Mouse (Mus musculus) urinary bladder, postnatal 10 days (tissue): ENCODE measurements around the gene Babam1.

Experiments
- DNase-seq: peaks from one replicate; pipeline ENCODE4 v3.0.0; 2022; ENCODE audit warnings: low spot score

Gene Babam1

DNA sequence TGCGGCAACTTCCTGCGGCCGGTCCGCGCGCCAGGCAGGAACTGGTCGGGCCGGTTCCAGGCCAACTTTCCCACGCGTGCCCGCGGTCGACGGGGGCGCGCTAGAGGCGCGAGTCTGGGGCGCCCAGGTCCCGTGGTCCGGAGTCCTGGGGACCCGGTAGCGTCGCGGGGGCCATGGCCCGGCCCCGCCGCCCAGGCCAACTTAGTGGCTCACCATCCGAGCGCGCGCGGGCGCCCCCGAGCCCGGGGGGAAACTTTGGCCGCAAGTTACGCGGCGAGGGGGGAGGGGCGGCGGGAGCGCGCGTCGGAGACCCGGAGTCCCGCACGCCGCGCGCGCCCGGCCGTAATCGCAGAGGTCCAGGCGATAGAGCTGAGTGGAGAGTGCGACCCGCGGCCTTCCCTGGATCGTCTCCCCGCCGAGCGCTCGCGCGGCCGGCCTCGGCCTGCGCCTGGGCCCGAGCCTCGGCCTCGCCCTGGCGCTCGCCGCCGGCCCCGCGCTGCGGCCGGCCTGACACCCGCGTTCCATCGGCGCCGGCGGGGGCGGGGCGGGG lies 15.2 kb upstream of the Babam1 start, which contains the start of gene Nr2f6:
Gene Nr2f6, minus strand, starts transcription at position 540 of the 550 bp plus-strand sequence.
- DNase-seq, result no peak

DNA sequence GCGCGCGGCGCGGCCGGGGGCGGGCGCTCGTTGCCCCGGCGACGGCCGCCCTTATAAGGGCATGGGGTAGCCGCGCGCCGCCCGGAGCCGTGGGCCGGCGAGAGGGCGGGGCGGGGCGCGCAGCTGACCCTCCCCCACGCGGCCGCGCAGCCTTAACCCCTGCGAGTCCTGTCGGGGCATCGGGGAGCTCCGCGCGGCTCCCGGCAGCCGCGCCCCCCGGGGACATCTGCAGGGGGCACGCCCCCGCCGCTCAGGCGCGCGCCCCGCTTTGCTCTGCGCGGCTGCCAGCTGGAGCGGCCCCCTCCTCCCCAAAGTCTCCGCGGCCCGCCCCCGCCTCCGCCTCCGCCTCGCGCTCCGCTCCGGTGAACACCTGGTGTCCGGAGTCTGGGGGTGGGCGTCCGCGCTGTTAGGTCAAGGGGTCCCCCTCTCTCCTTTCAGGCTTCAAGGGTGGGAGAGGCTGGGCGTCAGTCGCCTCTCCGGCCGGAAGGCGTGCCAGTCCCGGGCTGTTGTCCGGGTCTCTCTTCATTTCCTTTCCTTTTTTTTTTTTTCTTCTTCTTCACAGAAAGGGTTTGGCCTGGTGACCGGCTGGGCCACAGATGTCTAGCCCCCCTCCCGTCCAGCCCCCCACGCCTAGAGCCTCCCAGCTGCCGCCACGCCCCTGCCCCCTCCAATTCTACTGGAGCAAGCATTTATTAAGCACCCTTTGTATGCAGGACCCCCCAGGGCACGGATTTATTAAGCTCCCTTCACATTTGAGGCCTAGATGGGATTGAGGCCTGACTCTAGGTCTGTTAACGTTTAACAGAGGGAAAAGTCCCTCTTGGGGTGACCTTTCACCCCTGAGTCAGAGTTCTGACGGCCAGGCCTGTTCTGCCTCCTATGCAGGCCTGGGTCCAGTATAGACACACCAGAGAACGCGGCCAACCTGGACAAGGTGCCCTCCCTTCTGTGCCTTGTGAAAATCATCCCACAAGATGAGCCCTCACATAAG lies 14.4 kb upstream of the Babam1 start:
- DNase-seq, result no peak

DNA sequence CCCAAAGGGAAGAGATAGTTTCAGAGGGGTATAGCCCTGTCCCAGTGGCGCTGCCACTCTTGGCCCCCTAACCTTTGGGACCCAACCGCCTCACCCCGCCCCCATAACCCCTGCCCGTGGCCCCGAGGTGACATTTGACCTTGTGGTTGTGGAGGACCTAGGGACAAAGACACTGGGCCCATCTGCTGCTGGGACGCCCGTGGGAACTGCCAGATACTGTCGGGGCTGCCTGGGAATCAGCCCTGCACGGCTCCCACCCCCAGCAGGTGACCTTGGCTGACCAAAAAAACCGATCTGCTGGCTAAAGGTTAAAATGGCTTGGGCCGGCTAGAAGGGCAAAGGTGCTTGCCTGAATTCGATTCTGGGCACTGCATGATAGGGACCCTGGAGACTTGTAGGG lies 13.3 kb upstream of the Babam1 start:
- DNase-seq, result no peak

DNA sequence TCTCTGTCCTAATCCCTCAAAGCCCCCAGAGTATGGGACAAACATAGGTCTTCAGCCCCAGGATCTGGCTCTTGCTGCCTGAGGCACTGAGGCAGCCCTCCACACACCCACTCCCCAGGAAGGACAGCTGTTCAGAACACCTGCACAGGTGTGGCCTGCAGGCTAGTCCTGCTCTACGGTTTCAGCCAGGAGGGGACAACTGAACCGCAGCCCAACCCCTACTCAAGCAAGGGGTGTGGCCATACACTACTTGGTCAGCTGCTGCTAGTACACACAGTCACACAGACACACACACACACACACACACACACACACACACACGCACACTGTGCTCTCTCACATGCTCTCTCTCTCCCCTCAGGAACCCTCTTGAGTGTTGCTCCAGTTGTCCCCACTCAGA lies 12.8 kb upstream of the Babam1 start:
- no peak for DNase-seq

DNA sequence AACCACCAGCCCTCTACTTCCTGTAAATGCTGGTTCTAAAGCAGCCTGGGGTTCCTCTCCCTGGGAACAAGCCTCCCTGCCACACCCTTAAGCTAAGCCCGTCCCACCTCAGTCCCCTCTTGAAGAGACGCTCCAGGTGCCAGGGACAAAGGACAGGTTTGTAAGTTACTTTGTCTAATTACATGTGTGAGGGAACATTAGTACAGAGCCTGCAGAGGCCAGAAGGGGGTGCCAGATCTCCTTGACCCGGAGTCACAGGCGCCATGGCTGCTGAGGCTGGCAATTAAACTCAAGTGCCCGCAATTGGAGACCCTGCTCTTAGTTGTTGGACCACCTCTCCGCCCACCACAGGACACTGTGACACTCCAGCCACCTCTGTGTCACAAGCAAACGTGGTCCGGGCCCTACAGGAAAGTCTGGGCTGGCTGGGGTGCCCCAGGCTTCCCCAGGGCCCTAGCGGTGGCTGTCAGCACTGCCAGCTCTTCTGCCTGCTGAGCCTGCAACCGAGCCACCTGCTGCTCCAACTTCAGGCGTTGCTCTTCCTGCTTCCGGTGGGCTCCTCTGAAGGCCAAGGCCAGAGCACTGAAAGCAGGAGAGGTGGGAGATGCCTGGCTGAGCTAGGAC lies 11.3 kb upstream of the Babam1 start:
- no peak for DNase-seq

DNA sequence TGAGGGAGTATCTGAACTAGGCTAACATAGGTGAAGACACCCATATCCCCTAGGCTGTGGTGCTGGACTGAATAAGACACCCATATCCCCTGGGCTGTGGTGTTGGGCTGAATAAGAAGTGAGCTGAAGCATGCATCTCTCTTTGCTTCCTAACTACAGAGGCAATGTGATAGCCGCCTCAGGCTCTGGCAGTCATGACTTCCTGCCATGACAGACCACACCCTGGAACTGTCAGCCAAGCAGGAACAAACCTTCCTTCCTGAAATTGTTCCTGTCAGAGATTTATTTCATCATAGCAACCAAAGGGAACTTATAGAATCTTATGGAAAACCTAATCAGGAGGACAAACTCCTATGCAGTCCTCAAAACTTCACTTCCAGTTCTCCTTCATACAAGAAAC lies 8.4 kb upstream of the Babam1 start:
- no peak for DNase-seq

DNA sequence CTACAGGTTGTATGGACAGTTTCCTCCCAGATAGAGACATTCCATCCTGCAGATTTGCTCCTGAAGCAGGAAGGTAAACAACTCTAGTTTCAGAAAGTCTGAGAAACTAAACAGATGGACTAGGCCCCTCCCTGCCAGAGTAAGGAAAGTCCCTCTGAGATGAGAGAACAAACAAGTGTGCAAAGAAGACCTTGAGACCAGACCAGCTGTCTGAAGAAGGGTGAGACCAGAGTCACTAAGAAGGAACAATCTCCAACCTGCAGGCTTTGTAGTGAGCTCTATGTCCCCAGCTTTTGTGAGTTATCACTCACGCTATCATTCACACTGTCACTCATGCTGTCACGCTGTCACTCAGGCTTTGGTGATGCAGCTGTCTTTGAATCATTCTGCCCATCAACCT lies 5.0 kb upstream of the Babam1 start:
- no peak for DNase-seq

DNA sequence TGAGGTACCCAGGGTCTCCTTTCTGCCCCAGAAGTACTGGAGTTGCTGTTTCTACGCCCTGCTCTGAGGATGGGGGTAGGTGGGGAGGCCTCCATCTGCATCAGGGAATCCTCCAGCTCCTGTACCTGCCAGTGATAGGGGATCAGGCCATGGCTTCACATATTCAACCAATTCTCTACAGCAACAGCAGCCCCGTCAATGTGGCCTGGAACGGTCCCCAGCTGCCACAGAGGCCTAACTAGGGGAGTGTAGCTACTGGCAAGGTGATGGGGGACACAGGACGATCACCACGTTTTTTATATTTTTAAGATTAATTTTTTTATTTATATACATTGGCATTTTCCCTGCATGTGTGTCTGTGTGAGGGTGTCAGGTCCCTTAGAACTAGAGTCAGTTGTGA lies 4.3 kb upstream of the Babam1 start:
- DNase-seq, result no peak

DNA sequence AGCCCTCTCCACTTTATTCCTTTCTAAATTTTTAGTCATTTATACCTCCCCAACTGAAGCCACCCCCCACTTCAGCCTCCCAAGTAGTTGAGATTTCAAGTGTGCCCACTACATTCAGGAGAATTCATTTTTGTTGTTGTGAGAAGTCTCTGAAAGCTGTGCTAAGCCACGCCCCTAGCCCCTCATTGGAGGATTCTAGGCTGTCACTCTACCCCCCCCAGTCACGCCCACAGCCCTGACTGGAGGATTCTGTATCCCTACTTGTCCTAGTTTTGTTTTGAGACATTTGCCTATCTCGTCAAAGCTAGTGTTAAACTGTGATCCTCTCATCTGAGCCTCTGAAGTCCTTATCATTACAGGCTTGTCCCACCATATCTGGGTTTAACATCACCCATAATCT lies 3.8 kb upstream of the Babam1 start:
- DNase-seq, result no peak

DNA sequence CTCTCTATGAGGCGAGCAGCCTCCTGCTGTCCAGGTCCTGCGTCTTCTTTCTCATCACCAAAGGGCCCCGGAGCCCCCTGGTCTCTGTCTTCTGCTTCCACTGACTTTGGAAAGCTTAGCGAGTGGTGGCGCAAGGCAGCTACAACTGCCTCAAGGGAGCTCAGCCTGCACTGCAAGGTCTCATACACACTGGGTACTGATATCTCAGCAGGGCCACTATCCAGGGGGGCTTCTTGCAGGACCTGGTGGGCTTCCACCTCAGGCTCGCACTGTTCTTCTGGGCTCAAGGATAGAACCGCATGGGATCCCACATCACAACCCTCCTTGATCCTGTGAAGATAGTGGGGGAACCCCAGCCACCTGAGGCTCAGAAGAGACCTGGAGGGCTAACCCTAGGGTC lies 2.2 kb upstream of the Babam1 start:
- no peak for DNase-seq

DNA sequence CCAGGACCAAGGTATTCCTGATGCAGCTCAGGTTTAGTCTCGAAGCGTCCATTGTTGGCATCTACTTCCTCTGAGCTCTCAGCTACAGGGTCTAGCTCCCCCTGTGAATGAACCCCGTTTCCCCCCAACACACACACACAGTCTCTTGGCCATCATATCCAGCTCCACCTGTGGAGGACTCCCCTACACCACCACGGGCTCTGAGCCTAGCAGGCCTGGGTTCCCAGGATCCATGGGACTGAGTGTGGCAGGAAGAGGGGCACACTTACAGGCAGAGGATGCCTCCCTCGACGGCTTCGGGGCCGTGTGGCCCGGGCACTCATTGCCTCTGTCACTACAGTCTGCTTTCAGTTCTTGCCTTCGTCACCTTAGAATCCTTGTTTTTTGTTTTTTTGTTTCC lies 1.6 kb upstream of the Babam1 start:
- DNase-seq, result no peak

DNA sequence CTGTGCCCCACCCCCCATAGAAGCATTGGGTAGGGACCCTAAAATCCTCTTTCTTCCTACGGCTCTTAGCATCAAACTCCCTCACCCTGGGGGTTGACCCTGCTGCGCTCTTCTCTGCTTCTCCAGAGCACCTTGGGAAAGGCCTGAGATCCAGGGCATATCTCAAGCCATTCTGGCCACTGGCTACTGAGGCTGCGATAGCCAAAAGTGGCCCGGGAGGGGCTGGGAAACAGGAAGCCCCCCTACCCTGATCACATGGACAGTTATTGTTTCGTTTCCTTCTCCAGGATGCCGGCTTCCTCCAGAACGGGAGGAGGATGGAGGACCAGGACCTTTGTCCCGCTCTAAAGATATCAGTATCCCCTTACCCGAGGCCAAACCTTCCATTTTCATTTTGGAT lies 1.0 kb upstream of the Babam1 start, which contains the start of gene Ushbp1:
Gene Ushbp1, minus strand, starts transcription at position 174 of the 400 bp plus-strand sequence.
- no peak for DNase-seq

DNA sequence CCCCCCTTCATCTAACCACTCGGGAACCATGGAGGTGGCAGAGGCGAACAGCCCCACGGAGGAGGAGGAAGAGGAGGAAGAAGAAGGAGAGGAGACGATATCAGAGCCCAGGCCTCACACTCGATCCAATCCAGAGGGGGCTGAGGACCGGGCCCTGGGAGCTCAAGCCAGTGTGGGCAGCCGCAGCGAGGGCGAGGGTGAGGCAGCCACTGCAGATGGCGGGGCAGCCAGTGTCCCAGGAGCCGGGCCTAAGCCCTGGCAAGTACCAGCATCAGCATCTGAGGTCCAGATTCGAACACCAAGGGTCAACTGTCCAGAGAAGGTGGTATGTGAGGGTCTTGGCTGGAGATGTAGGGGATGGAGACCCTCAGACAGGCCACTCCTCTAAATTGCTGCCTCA lies 1.0 kb downstream of the Babam1 start:
- no peak for DNase-seq

DNA sequence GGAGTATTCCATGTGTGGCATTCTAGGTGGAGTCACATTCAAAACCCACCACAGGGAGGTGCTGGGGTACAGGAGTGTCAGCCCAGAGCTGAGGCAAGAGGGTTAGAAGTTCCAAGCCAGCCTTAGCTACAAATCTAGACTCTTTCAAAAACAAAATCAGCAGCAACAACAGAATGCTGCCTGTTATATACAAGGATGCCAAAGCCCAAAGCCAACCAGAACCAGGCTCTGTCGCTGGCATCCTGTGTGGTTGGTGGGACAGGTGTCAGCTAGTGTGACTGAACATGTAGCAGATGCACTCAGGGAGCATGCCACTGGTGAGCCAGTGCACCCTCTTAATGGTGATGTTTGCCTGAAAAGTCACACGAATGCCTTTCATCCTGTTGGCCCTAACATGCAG lies 4.2 kb downstream of the Babam1 start:
- no peak for DNase-seq

DNA sequence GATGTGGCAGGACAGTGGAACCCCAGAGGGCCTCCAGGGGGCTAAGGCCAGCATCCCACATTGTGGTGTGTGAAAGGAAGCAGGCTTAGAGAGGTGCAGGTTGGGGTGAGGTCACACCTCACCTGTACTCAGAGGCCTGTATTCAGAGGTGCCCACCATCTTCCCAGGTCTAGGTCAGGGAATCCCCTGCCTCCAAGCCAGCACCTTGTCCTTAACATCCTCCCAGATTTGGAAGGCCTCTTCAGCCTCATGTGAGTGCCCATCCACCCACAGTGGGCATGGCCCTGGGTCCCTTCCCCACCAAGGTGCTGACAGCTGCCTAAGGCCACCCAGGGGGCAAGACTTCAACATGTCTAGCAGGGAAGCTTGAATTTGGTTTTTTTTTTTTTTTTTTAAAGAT lies 4.8 kb downstream of the Babam1 start:
- DNase-seq, result no peak

DNA sequence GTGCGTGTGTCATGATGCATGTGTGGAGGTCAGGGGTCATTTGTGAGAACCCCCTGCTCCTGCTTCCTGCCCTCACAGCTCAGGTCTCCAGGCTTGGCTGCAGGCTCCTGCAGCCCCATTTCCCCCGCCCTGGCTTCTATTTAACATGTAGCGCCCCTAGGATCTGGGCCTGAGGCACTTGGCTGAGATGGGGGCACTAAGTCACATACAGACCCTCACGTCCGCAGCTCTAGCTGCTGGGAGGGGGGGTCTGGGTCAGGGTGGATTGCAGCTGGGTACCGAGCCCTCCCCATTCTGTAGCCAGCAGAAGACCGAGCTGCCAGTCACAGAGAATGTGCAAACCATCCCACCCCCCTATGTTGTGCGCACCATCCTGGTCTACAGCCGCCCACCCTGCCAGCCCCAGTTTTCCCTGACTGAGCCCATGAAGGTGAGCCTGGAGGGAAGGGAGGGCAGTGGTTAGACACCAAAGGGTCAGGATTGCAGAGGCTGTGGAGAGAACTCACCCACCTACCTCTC lies 5.8 kb downstream of the Babam1 start:
- no peak for DNase-seq

DNA sequence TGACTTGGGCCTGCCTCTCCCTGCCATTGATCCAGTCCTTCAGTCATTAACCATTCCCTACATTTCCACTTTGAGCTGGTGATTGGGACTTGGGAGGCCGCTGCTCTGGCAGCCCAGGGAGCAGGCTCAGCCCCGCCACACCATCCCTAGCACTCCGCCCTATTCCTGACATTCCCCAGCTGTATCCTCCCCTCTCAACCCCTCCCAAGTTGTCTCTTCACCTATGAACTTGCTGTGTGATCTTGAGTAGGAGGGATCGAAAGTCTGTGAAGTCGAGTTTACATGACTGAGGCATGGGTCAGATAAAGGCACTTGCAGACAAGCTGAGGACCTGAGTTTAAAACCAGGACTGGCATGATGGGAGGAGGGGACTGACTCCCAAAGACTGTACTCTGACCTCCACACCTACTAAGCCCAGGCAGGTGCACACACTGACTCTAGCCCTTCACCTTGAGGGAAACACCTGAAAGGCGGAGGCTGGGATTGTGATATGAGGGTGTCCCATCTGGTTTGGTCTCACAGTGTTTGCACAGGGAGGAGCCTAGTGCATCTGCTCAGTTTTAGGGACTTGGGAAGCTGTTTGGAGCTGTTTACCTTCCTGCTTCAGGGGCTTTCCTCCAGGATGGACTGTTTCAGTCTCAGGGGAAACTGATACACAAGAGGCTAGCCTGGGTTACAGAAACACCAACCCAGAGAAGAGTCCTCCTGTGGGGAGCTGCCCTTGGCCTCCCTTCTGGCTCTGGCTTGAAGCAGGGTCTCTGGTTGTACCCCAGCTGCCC lies 6.6 kb downstream of the Babam1 start:
- DNase-seq, result no peak

DNA sequence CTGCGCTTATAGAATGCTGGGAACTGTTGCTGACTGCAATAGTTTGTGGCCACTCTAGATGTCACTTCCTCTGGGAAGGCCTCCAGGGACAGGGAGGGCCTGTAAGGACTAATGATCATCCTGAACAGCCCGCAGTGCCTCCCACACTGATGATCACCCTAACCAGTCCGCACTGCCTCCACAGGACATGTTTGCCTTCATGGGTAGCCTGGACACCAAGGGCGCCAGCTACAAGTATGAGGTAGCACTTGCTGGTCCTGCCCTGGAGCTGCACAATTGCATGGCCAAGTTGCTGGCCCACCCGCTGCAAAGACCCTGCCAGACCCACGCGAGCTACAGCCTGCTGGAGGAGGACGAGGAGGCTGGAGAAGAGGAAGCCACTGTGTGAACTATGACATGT lies 7.3 kb downstream of the Babam1 start:
- DNase-seq, result no peak

DNA sequence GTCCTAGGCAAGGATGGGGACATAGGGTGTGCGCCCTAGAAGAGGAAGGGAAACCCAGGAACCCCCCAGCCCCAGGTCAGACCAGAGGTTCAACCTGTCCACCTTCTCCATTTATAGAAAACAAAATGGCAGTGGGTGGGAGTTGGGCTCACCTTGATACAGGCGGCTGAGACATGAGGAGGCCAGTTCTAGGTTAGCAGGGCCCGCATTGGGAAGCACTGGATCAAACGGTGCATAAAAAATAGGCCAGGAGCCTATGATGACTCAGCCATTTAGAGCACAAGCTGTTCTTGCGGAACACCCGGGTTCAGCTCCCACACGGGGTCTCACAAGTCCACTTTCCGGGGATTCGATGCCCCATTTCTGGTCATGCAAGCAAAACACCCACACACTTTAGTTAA lies 8.3 kb downstream of the Babam1 start:
- no peak for DNase-seq

DNA sequence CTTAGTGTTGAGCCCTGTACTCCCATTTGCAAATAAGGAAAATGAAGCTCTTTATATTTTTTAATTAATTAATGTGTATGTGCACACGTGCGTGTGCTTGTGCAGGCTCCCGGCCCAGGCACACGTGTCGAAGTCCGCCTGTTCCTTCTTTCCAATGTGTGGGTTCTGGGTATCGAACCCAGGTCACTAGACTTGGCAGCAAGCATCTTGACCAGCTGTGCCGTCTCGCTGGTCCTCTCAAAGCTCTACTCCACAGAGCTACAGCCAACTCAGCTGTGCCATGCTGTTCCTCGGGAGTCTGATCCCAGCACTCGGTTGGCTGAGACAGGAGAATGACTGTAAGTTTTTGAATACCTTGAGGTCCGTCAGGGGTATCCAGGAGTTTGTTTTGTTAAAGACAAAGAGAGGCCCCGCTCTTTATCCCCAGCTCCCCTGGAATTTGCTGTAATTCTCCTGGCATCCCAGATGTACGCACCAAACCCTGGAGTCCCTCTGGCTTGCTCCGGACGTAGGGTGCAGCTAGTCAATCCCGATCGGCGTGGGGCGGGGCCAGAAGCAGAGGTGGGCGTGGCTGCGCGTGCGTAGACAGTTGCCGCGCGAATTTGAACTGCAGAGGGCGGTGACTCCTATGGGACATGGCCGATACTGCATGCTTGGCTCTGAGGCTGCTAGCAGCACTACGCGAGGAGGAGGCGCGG lies 8.9 kb downstream of the Babam1 start, which contains the start of gene Ankle1:
Gene Ankle1, plus strand, starts transcription at position 610 of the 698 bp plus-strand sequence.
- DNase-seq, result peak; percentile 84
